Mouse (Mus musculus): ENCODE results near the gene Gm29582. TPM values are rescaled to one million over a fixed set of nuclear protein-coding genes. Genes with fewer than 3 reads are reported as not detected.
"Not testable (repeated sequence)": the region's sequence is repeated elsewhere in the genome, so short reads cannot be mapped to it uniquely, and the experiment has no call there.

The Gm29582 gene
- not detected for total RNA-seq (2021)
- long read RNA-seq = 0 reads

DNA sequence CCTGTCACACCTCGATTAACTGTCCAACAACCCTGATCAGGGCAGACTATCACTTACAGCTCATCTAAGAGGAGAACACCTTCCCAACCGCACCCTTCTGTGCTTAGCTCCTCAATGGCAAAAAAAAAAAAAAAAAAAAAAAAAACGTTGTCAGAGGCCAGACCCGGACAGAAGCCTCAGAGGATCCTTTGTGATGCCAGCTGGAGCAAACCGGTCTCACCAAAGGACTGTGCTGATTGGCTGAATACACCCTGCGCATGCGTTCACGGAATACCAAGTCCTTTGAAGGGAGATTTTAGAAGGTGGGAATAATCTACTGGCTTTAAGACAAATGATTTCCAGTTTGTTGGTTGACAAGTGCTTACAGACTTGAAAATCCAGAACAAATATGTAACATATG, at the start of gene Gm29582:
Gene Gm29582 (minus strand): TSS at position 101 of the 400 bp plus-strand sequence.
- DNase-seq (ENCODE audit: low spot score in 2 of 2) = not testable (repeated sequence)

Measured in layer of hippocampus, adult 18-20 months (tissue).